Comparison of ENCODE assay signal across 11 mouse cellular contexts in the genomic region with DNA sequence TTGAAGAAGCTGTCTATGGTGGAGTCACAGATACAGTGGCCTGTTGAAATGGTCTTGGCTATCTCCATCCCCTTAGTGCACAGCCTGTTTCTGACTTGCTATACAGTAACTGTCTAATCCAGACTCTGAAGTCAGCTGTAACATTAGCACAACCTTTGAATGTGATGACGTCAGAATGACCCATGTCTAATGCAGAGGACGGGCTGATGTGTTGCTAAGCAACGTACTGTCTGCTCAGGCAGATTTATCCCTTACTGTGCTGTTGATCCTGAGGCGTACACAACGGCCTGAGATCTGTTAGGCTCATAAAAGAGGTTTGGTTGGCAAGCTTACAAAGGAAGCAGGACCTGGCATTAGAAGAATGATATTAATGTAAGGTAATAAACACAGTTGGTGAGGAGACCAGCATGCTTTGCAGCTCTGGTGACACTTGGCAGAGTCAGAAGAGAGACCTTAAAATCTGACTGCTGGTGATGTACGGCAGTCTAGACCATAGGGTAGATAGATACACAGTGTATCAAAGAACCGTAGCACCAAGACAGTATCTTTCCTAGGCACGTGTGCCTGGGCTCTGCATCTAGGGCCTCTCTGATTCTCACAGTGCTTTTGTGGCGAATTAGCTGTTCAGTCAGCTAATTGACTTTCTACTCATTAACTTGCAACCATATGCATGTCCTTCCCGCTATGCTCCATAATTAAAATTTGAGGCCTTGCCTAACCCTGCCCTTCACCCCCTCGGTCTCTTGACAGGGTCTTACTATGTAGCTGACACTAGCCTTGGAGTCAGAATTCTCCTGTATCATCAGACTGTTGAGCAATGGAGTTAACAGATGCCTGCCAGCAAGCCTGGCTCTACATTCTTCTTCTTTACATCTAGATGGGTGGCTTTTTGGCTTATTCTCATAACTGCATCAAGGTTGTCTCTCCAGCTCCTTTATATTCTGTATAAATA.
DNase-seq lines count a peak whose midpoint lies in the region; ATAC-seq and TF ChIP-seq lines count a peak whose summit lies in the region.
"Had no signal": no experiment of that assay in that cellular context is flagged by ENCODE, and none has a peak within 500 bp of the region (broad histone marks: within the 10 kb centered on the region; RNA-seq: fewer than 3 reads in every experiment).

No protein-coding gene starts in this region.

- peak overlapping the region; percentile 51 for H3K27ac ChIP-seq in forebrain, embryonic 13.5 days
- H3K27ac ChIP-seq in forebrain, embryonic 10.5 days: no peak overlapping the region
- peak overlapping the region; percentile 83 for H3K27ac ChIP-seq in hindbrain, embryonic 14.5 days
- H3K27ac ChIP-seq in neural tube, embryonic 13.5 days (replicated peaks): peak overlapping the region; percentile 80
- no peak overlapping the region for H3K27ac ChIP-seq in liver, embryonic 11.5 days (ENCODE audit: low read depth, low read length)
- H3K27ac ChIP-seq: limb, embryonic 15.5 days had no signal

- ATAC-seq in forebrain, embryonic 13.5 days: peak; percentile 90
- ATAC-seq in hindbrain, embryonic 14.5 days (ENCODE audit: low FRiP score): peak; percentile 92
- ATAC-seq in neural tube, embryonic 13.5 days (ENCODE audit: low read depth): peak; percentile 97
- no peak for ATAC-seq in liver, embryonic 11.5 days (replicated peaks; ENCODE audit: low FRiP score)

- DNase-seq in forebrain, embryonic 10.5 days (ENCODE audit: extremely low spot score, low spot score): no peak
- peak; percentile 87 for DNase-seq in brain, embryonic 14.5 days (ENCODE audit: low read depth)
- peak; percentile 70 for DNase-seq in hindbrain, embryonic 14.5 days (ENCODE audit: low spot score)
- no peak for DNase-seq in natural killer cell, adult 2 months (ENCODE audit: low spot score in 2 of 2)
- DNase-seq in adrenal gland, postnatal 36 days: no peak
- DNase-seq in liver, embryonic 11.5 days (ENCODE audit: low spot score): no peak
- DNase-seq: kidney, adult 8-10 months; lung, postnatal 36 days had no signal

- no peaks in the 10 kb centered on the region for H3K9me3 ChIP-seq in forebrain, embryonic 13.5 days (replicated peaks)
- peaks cover 3% of the 10 kb centered on the region; the same call in 1 of the 2 replicates for H3K9me3 ChIP-seq in forebrain, embryonic 10.5 days
- no peaks in the 10 kb centered on the region for H3K9me3 ChIP-seq in hindbrain, embryonic 14.5 days (ENCODE audit: control insufficient read depth, low read length)
- H3K9me3 ChIP-seq in neural tube, embryonic 13.5 days: no peaks in the 10 kb centered on the region
- no peaks in the 10 kb centered on the region for H3K9me3 ChIP-seq in liver, embryonic 11.5 days (ENCODE audit: control insufficient read depth, low read length)
- H3K9me3 ChIP-seq: limb, embryonic 15.5 days had no signal

- WGBS in forebrain, embryonic 13.5 days: 58% methylated on average over 11 of the region's 11 CpGs
- 87% methylated on average over 11 of the region's 11 CpGs for WGBS in forebrain, embryonic 10.5 days
- 42% methylated on average over 11 of the region's 11 CpGs for WGBS in hindbrain, embryonic 14.5 days
- 28% methylated on average over 11 of the region's 11 CpGs for WGBS in neural tube, embryonic 13.5 days
- WGBS in liver, embryonic 11.5 days: 75% methylated on average over 11 of the region's 11 CpGs

- no peak overlapping the region for H3K4me3 ChIP-seq in forebrain, embryonic 13.5 days
- H3K4me3 ChIP-seq in forebrain, embryonic 10.5 days: no peak overlapping the region
- H3K4me3 ChIP-seq in hindbrain, embryonic 14.5 days (replicated peaks; ENCODE audit: low read length): no peak overlapping the region
- H3K4me3 ChIP-seq in neural tube, embryonic 13.5 days: no peak overlapping the region
- no peak overlapping the region for H3K4me3 ChIP-seq in liver, embryonic 11.5 days (ENCODE audit: low read depth, low read length)
- H3K4me3 ChIP-seq: limb, embryonic 15.5 days had no signal

- no peak for TF ChIP-seq POLR2A in brain, embryonic 14.5 days (IDR thresholded peaks at IDR 0.05; ENCODE audit: borderline replicate concordance, extremely low read depth, insufficient read depth, insufficient read length, poor library complexity, severe bottlenecking)

- peaks cover 8% of the 10 kb centered on the region for H3K4me1 ChIP-seq in forebrain, embryonic 13.5 days
- H3K4me1 ChIP-seq in forebrain, embryonic 10.5 days: 0 out of 2 replicates have a peak, but pooled peaks cover 3% of the 10 kb centered on the region
- H3K4me1 ChIP-seq in hindbrain, embryonic 14.5 days (replicated peaks; ENCODE audit: control insufficient read depth, insufficient read depth, low read length): peaks cover 11% of the 10 kb centered on the region
- peaks cover 16% of the 10 kb centered on the region for H3K4me1 ChIP-seq in neural tube, embryonic 13.5 days (replicated peaks)
- H3K4me1 ChIP-seq in liver, embryonic 11.5 days (replicated peaks; ENCODE audit: control insufficient read depth, insufficient read depth, low read length): no peaks in the 10 kb centered on the region
- H3K4me1 ChIP-seq: limb, embryonic 15.5 days had no signal

- no peak overlapping the region for H3K9ac ChIP-seq in forebrain, embryonic 13.5 days
- H3K9ac ChIP-seq in hindbrain, embryonic 14.5 days: no peak overlapping the region
- no peak overlapping the region for H3K9ac ChIP-seq in neural tube, embryonic 13.5 days
- no peak overlapping the region for H3K9ac ChIP-seq in liver, embryonic 11.5 days (ENCODE audit: low read depth, low read length)
- H3K9ac ChIP-seq: limb, embryonic 15.5 days had no signal

- no peak for TF ChIP-seq CTCF in brain, embryonic 14.5 days (IDR thresholded peaks at IDR 0.05; ENCODE audit: borderline replicate concordance, extremely low read depth, insufficient read depth, insufficient read length)

- no peaks in the 10 kb centered on the region for H3K27me3 ChIP-seq in forebrain, embryonic 13.5 days
- no peaks in the 10 kb centered on the region for H3K27me3 ChIP-seq in forebrain, embryonic 10.5 days (ENCODE audit: poor library complexity, severe bottlenecking)
- H3K27me3 ChIP-seq in hindbrain, embryonic 14.5 days (ENCODE audit: control insufficient read depth, insufficient read depth, low read length): no peaks in the 10 kb centered on the region
- H3K27me3 ChIP-seq in neural tube, embryonic 13.5 days: no peaks in the 10 kb centered on the region
- H3K27me3 ChIP-seq in liver, embryonic 11.5 days (replicated peaks; ENCODE audit: control insufficient read depth, insufficient read depth, low read length): no peaks in the 10 kb centered on the region
- H3K27me3 ChIP-seq: limb, embryonic 15.5 days had no signal

- no peaks in the 10 kb centered on the region for H3K36me3 ChIP-seq in forebrain, embryonic 13.5 days (ENCODE audit: poor library complexity, severe bottlenecking)
- no peaks in the 10 kb centered on the region for H3K36me3 ChIP-seq in forebrain, embryonic 10.5 days (replicated peaks)
- H3K36me3 ChIP-seq in hindbrain, embryonic 14.5 days (replicated peaks; ENCODE audit: control insufficient read depth, insufficient read depth): no peaks in the 10 kb centered on the region
- no peaks in the 10 kb centered on the region for H3K36me3 ChIP-seq in neural tube, embryonic 13.5 days
- H3K36me3 ChIP-seq in liver, embryonic 11.5 days (ENCODE audit: control insufficient read depth, insufficient read depth, low read length): no peaks in the 10 kb centered on the region
- H3K36me3 ChIP-seq: limb, embryonic 15.5 days had no signal

- no peak overlapping the region for H3K4me2 ChIP-seq in forebrain, embryonic 13.5 days
- no peak overlapping the region for H3K4me2 ChIP-seq in hindbrain, embryonic 14.5 days (replicated peaks)
- no peak overlapping the region for H3K4me2 ChIP-seq in neural tube, embryonic 13.5 days
- no peak overlapping the region for H3K4me2 ChIP-seq in liver, embryonic 11.5 days
- H3K4me2 ChIP-seq: limb, embryonic 15.5 days had no signal

Comparison
In these comparisons a context has a peak if more than half of its experiments do, and no peak if none do; other contexts are left out.
1. H3K27ac ChIP-seq: peak in forebrain, embryonic 13.5 days (single experiment), hindbrain, embryonic 14.5 days (single experiment) and neural tube, embryonic 13.5 days (single experiment); none in forebrain, embryonic 10.5 days (single experiment) and liver, embryonic 11.5 days (single experiment).
2. DNase-seq: peak in brain, embryonic 14.5 days (single experiment) and hindbrain, embryonic 14.5 days (single experiment); none in forebrain, embryonic 10.5 days (single experiment), natural killer cell, adult 2 months (0 of 2), adrenal gland, postnatal 36 days (0 of 2) and liver, embryonic 11.5 days (single experiment).